Mouse (Mus musculus): ENCODE data around the gene Nelfe.

Nelfe gene

GRCm38 (mm10) chr17:34847192-34847591 lies 3.0 kb upstream of the Nelfe start:
- no peak for DNase-seq (ENCODE audit: low spot score)

GRCm38 (mm10) chr17:34847615-34848014 lies 2.6 kb upstream of the Nelfe start:
- DNase-seq (ENCODE audit: low spot score), result no peak

- no peak for DNase-seq (ENCODE audit: low spot score)
These were observed 430 bp downstream of the Nelfe start for GRCm38 (mm10) chr17:34850517-34851125.

- no peak for DNase-seq (ENCODE audit: low spot score)
These were observed 3.3 kb downstream of the Nelfe start for GRCm38 (mm10) chr17:34853511-34853910.

GRCm38 (mm10) chr17:34854761-34855160 lies 4.6 kb downstream of the Nelfe start:
- DNase-seq (ENCODE audit: low spot score), result no peak

- peak; percentile 81 for DNase-seq (ENCODE audit: low spot score)
These were observed 5.6 kb downstream of the Nelfe start for GRCm38 (mm10) chr17:34855825-34856224.

GRCm38 (mm10) chr17:34858670-34859069 lies 8.5 kb downstream of the Nelfe start:
- DNase-seq (ENCODE audit: low spot score), result no peak

- no peak for DNase-seq (ENCODE audit: low spot score)
These were observed 10.3 kb downstream of the Nelfe start for GRCm38 (mm10) chr17:34860514-34860913.

GRCm38 (mm10) chr17:34861704-34862415 lies 11.7 kb downstream of the Nelfe start:
- DNase-seq (ENCODE audit: low spot score), result no peak

- DNase-seq (ENCODE audit: low spot score), result no peak
These were observed 12.4 kb downstream of the Nelfe start, which contains the start of gene Cfb for GRCm38 (mm10) chr17:34862416-34863081. Gene Cfb, minus strand, starts transcription at chr17:34862518.

- DNase-seq (ENCODE audit: low spot score), result no peak
These were observed 15.8 kb downstream of the Nelfe start for GRCm38 (mm10) chr17:34865981-34866380.

GRCm38 (mm10) chr17:34874321-34874720 lies 24.1 kb downstream of the Nelfe start:
- DNase-seq (ENCODE audit: low spot score), result no peak

- DNase-seq (ENCODE audit: low spot score), result no peak
These were observed 29.2 kb downstream of the Nelfe start, which contains the start of gene Zbtb12 for GRCm38 (mm10) chr17:34879336-34879879. Gene Zbtb12, plus strand, starts transcription at chr17:34879483.

- no peak for DNase-seq (ENCODE audit: low spot score)
These were observed 31.0 kb downstream of the Nelfe start for GRCm38 (mm10) chr17:34881166-34881565.

GRCm38 (mm10) chr17:34881683-34882310 lies 31.6 kb downstream of the Nelfe start, which contains the start of gene Gm20547:
Gene Gm20547, minus strand, starts transcription at chr17:34882042.
- no peak for DNase-seq (ENCODE audit: low spot score)

GRCm38 (mm10) chr17:34883332-34883731 lies 33.1 kb downstream of the Nelfe start:
- no peak for DNase-seq (ENCODE audit: low spot score)

- DNase-seq (ENCODE audit: low spot score), result no peak
These were observed 34.5 kb downstream of the Nelfe start for GRCm38 (mm10) chr17:34884704-34885103.

GRCm38 (mm10) chr17:34885615-34886014 lies 35.4 kb downstream of the Nelfe start:
- no peak for DNase-seq (ENCODE audit: low spot score)

- DNase-seq (ENCODE audit: low spot score), result no peak
These were observed 37.8 kb downstream of the Nelfe start for GRCm38 (mm10) chr17:34887942-34888341.

GRCm38 (mm10) chr17:34890074-34890743 lies 40.0 kb downstream of the Nelfe start:
- DNase-seq (ENCODE audit: low spot score), result no peak

- no peak for DNase-seq (ENCODE audit: low spot score)
These were observed 41.2 kb downstream of the Nelfe start for GRCm38 (mm10) chr17:34891377-34891776.

Data from retina, embryonic 14.5 days (tissue).